Mouse (Mus musculus) ES-Bruce4 (cell line): ENCODE measurements around the gene Tex45. TPM values are rescaled to one million over a fixed set of nuclear protein-coding genes. Genes with fewer than 3 reads are reported as not detected.
A peak's percentile ranks its signal among the peaks of the same experiment; 100 is the strongest.

Source experiments
- H3K27ac ChIP-seq: 2 replicates; pipeline ENCODE4 v1.5.1; 2012; ENCODE audit warnings: low read length, inconsistent platforms; ENCODE audit not compliant: insufficient read depth
- H3K27me3 ChIP-seq: 2 replicates; pipeline ENCODE4 v1.6.1; 2012; ENCODE audit warnings: mild to moderate bottlenecking, low read length, inconsistent platforms; ENCODE audit not compliant: control insufficient read depth, poor library complexity, insufficient read depth, severe bottlenecking
- H3K36me3 ChIP-seq: 2 replicates; pipeline ENCODE4 v1.6.1; 2012; ENCODE audit warnings: inconsistent platforms, mild to moderate bottlenecking, low read length, moderate library complexity; ENCODE audit not compliant: control insufficient read depth, poor library complexity, insufficient read depth, severe bottlenecking
- H3K4me1 ChIP-seq: one replicate; pipeline ENCODE4 v1.8.1; 2011; ENCODE audit warnings: low read length; ENCODE audit not compliant: control insufficient read depth, insufficient read depth
- H3K4me3 ChIP-seq: 2 replicates; pipeline ENCODE4 v1.5.1; 2011; ENCODE audit warnings: low read depth, mild to moderate bottlenecking, low read length
- H3K9ac ChIP-seq: 2 replicates; pipeline ENCODE4 v1.6.1; 2012; ENCODE audit warnings: low read depth, mild to moderate bottlenecking, inconsistent platforms; ENCODE audit not compliant: poor library complexity, severe bottlenecking
- H3K9me3 ChIP-seq: replicated peaks from 2 replicates; pipeline ENCODE4 v1.6.1; 2012; ENCODE audit warnings: mild to moderate bottlenecking, low read length, inconsistent platforms; ENCODE audit not compliant: control insufficient read depth, poor library complexity, insufficient read depth, severe bottlenecking
- CTCF ChIP-seq: IDR thresholded peaks from one replicate; pipeline ENCODE4 v1.8.1; 2011; ENCODE audit warnings: low read depth, low read length
- EP300 ChIP-seq: IDR thresholded peaks from 2 replicates; pipeline ENCODE4 v1.6.1; 2011; ENCODE audit warnings: low read depth, low read length; ENCODE audit not compliant: insufficient read depth
- POLR2A ChIP-seq: IDR thresholded peaks from one replicate; pipeline ENCODE4 v1.8.1; 2011; ENCODE audit warnings: low read length; ENCODE audit not compliant: insufficient read depth
- polyA plus RNA-seq: library from polyadenylated mRNA; stranded (reverse); fragments of >200 nt; gene quantifications from 2 replicates; pipeline ENCODE4 v1.2.4, GENCODE M21; 2011; ENCODE audit warnings: low read depth; ENCODE audit not compliant: missing spikeins, insufficient read depth, insufficient read length

Tex45 gene
- polyA plus RNA-seq, 1 experiment = 0.39 TPM

- H3K9me3 ChIP-seq = no peaks in the 10 kb centered on the region
- no peaks in the 10 kb centered on the region for H3K36me3 ChIP-seq
- no peak overlapping the region for H3K4me3 ChIP-seq
- H3K4me1 ChIP-seq = no peaks in the 10 kb centered on the region
- H3K27me3 ChIP-seq = no peaks in the 10 kb centered on the region
- TF ChIP-seq POLR2A = no peak
- TF ChIP-seq CTCF = no peak
- no peak for TF ChIP-seq EP300
- no peak overlapping the region for H3K27ac ChIP-seq
- H3K9ac ChIP-seq = no peak overlapping the region
Observed at GRCm38 (mm10) chr8:3463248-3463647, 7.4 kb upstream of the Tex45 start.

GRCm38 (mm10) chr8:3464309-3464708 is 6.4 kb upstream of the Tex45 start:
- Histone ChIP-seq H3K4me1 (no peaks in the 10 kb centered on the region), H3K4me3 (no peak overlapping the region), H3K9ac (no peak overlapping the region), H3K36me3 (no peaks in the 10 kb centered on the region), H3K27ac (no peak overlapping the region), H3K9me3 (no peaks in the 10 kb centered on the region), H3K27me3 (no peaks in the 10 kb centered on the region)
- peak; percentile 57 for TF ChIP-seq CTCF
- TF ChIP-seq POLR2A = no peak
- no peak for TF ChIP-seq EP300

- no peaks in the 10 kb centered on the region for H3K4me1 ChIP-seq
- H3K9me3 ChIP-seq = no peaks in the 10 kb centered on the region
- H3K27ac ChIP-seq = no peak within 1 kb of the TSS
- H3K9ac ChIP-seq = peak within 1 kb of the TSS; percentile 69
- 0 out of 2 replicates have a peak, but pooled peaks have one; percentile 37 for TF ChIP-seq EP300
- no peak for TF ChIP-seq CTCF
- TF ChIP-seq POLR2A = peak; percentile 82
- no peaks in the 10 kb centered on the region for H3K36me3 ChIP-seq
- no peaks in the 10 kb centered on the region for H3K27me3 ChIP-seq
- peak within 1 kb of the TSS; percentile 75 for H3K4me3 ChIP-seq
Observed at GRCm38 (mm10) chr8:3467006-3467885, 3.4 kb upstream of the Tex45 start, which contains the start of gene Pex11g. Pex11g (minus strand) TSS chr8:3467680.

GRCm38 (mm10) chr8:3467886-3468545 is 2.6 kb upstream of the Tex45 start:
- no peaks in the 10 kb centered on the region for H3K4me1 ChIP-seq
- no peaks in the 10 kb centered on the region for H3K36me3 ChIP-seq
- H3K4me3 ChIP-seq = peak overlapping the region; percentile 75
- no peaks in the 10 kb centered on the region for H3K9me3 ChIP-seq
- peak overlapping the region; percentile 69 for H3K9ac ChIP-seq
- no peak overlapping the region for H3K27ac ChIP-seq
- no peak for TF ChIP-seq CTCF
- TF ChIP-seq POLR2A = no peak
- TF ChIP-seq EP300 = no peak
- H3K27me3 ChIP-seq = no peaks in the 10 kb centered on the region

DNA sequence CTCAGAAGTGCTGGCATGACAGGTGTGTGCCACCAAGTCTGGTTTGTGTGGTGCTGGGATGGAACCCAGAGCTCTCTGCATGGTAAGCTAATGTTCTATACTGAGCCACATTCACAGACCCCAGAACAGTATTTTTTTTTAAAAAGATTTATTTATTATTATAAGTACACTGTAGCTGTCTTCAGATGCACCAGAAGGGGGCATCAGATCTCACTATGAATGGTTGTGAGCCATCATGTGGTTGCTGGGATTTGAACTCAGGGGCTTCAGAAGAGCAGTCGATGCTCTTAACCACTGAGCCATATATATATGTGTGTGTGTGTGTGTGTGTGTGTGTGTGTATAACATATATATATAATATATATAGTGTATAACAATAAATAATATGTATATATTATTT is 1.8 kb upstream of the Tex45 start:
- Histone ChIP-seq H3K9ac (no peak overlapping the region), H3K9me3 (no peaks in the 10 kb centered on the region), H3K27ac (no peak overlapping the region), H3K4me1 (no peaks in the 10 kb centered on the region), H3K4me3 (no peak overlapping the region), H3K27me3 (no peaks in the 10 kb centered on the region), H3K36me3 (no peaks in the 10 kb centered on the region)
- TF ChIP-seq CTCF = no peak
- TF ChIP-seq POLR2A = no peak
- no peak for TF ChIP-seq EP300
